Mouse (Mus musculus) neural tube, embryonic 12.5 days (tissue): ENCODE results near the gene Rai14. TPM values are rescaled to one million over a fixed set of nuclear protein-coding genes. Genes with fewer than 3 reads are reported as not detected.

Experiments
- ATAC-seq: fragments of 200-750 bp; cut with Nextera tagmentation; 2 replicates; pipeline ENCODE4 v1.8.0; 2017; ENCODE audit warnings: low read depth, mild to moderate bottlenecking, moderate TSS enrichment, moderate library complexity; ENCODE audit not compliant: low FRiP score
- H3K27ac ChIP-seq: fragments of 300-500 bp; sonication (generic); 2 replicates; pipeline ENCODE4 v1.5.1; 2016
- H3K27me3 ChIP-seq: fragments of 300-500 bp; sonication (generic); replicated peaks from 2 replicates; pipeline ENCODE4 v1.6.1; 2016; ENCODE audit warnings: mild to moderate bottlenecking
- H3K36me3 ChIP-seq: fragments of 300-500 bp; sonication (generic); 2 replicates; pipeline ENCODE4 v1.6.1; 2016; ENCODE audit warnings: mild to moderate bottlenecking
- H3K4me1 ChIP-seq: fragments of 300-500 bp; sonication (generic); 2 replicates; pipeline ENCODE4 v1.6.1; 2016
- H3K4me2 ChIP-seq: fragments of 300-500 bp; sonication (generic); replicated peaks from 2 replicates; pipeline ENCODE4 v1.6.1; 2016; ENCODE audit warnings: mild to moderate bottlenecking
- H3K4me3 ChIP-seq: fragments of 300-500 bp; sonication (generic); 2 replicates; pipeline ENCODE4 v1.5.1; 2016
- H3K9ac ChIP-seq: fragments of 300-500 bp; sonication (generic); 2 replicates; pipeline ENCODE4 v1.6.1; 2016; ENCODE audit warnings: mild to moderate bottlenecking
- H3K9me3 ChIP-seq: fragments of 300-500 bp; sonication (generic); 2 replicates; pipeline ENCODE4 v1.6.1; 2016; ENCODE audit warnings: mild to moderate bottlenecking
- WGBS: fragments of 180-500 bp; shearing (Covaris S2); methylation state at CpG from one replicate; pipeline ENCODE4 v1.1.7; 2016; 5-methylcytosine and 5-hydroxymethylcytosine counted together
- polyA plus RNA-seq: library from polyadenylated mRNA; unstranded; fragments of >200 nt; fragmentation: Nextera tagmentation; extraction: Ambion mirVana; gene quantifications from 2 replicates; pipeline ENCODE4 v1.2.1, GENCODE M21; 2016

Rai14 gene
- polyA plus RNA-seq, 1 experiment from 2014 or later: 63.3 TPM

DNA sequence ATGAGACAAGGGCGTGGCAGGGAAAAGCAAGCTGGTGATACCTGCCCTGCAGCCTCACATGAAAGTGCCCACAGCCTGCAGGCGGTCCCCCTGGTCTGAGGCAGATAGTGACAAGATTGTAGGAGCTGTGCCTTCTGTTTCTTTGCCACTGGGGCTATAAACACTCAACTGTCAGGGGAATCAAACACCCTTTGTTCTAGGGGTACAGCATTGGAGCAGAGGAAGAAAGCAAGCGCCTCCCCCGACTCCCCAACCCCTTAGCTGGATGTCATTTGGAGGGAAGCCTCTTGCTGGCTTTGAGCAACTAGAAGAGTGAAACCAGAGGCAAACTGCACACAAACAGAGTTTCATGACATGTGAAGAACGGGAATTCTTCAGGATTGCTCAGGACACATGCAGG, 8.7 kb downstream of the Rai14 start:
- peaks cover 3% of the 10 kb centered on the region; the same call in 1 of the 2 replicates for H3K36me3 ChIP-seq
- no peak overlapping the region for H3K4me3 ChIP-seq
- H3K9me3 ChIP-seq: no peaks in the 10 kb centered on the region
- no peaks in the 10 kb centered on the region for H3K27me3 ChIP-seq
- 32% methylated on average over 5 of the region's 5 CpGs for WGBS
- H3K4me1 ChIP-seq: peaks cover 10% of the 10 kb centered on the region
- peak; percentile 65; the same call in 1 of the 2 replicates for ATAC-seq
- no peak overlapping the region for H3K9ac ChIP-seq
- H3K4me2 ChIP-seq: no peak overlapping the region
- no peak overlapping the region for H3K27ac ChIP-seq

GRCm38 (mm10) chr15:10704328-10704727, 10.1 kb downstream of the Rai14 start:
- Histone ChIP-seq H3K9ac (no peak overlapping the region), H3K36me3 (peaks cover 3% of the 10 kb centered on the region; the same call in 1 of the 2 replicates), H3K9me3 (no peaks in the 10 kb centered on the region), H3K4me2 (no peak overlapping the region), H3K4me1 (peaks cover 10% of the 10 kb centered on the region), H3K27ac (no peak overlapping the region), H3K27me3 (no peaks in the 10 kb centered on the region), H3K4me3 (no peak overlapping the region)
- ATAC-seq: no peak
- WGBS: 88% methylated on average over 8 of the region's 8 CpGs

DNA sequence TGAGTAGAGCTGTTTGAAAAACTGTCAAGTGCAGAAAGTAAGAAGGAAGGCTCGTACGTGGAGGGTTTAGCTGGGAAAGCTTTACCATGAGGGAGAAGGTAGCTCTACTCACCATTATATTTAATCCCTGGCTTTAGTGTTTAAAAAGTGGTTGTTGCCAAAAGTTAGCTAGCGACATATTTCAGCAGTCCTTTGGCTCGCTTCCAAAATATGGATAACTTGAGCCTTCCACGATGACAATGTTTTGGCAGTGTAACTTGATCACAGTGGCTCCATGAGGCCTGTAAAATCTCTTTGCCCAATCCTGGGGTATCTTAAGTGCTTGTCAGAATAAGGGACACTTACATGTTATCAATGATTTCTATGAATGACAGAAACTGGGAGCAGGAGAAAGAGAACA, 12.9 kb downstream of the Rai14 start:
- H3K4me1 ChIP-seq: peaks cover 13% of the 10 kb centered on the region
- no peak overlapping the region for H3K9ac ChIP-seq
- WGBS: 87% methylated on average over 5 of the region's 5 CpGs
- H3K4me2 ChIP-seq: no peak overlapping the region
- H3K36me3 ChIP-seq: no peaks in the 10 kb centered on the region
- no peak overlapping the region for H3K4me3 ChIP-seq
- H3K9me3 ChIP-seq: no peaks in the 10 kb centered on the region
- no peaks in the 10 kb centered on the region for H3K27me3 ChIP-seq
- no peak for ATAC-seq
- no peak overlapping the region for H3K27ac ChIP-seq

- Histone ChIP-seq H3K27ac (no peak overlapping the region), H3K9me3 (no peaks in the 10 kb centered on the region), H3K4me3 (no peak overlapping the region), H3K27me3 (no peaks in the 10 kb centered on the region), H3K4me1 (peaks cover 13% of the 10 kb centered on the region; the same call in 1 of the 2 replicates), H3K4me2 (no peak overlapping the region), H3K9ac (no peak overlapping the region), H3K36me3 (no peaks in the 10 kb centered on the region)
- WGBS: 92% methylated on average over 9 of the region's 9 CpGs
- ATAC-seq: no peak
Observed at GRCm38 (mm10) chr15:10700891-10701466, 13.4 kb downstream of the Rai14 start.

GRCm38 (mm10) chr15:10696478-10697234, 17.8 kb downstream of the Rai14 start:
- no peaks in the 10 kb centered on the region for H3K27me3 ChIP-seq
- H3K9me3 ChIP-seq: no peaks in the 10 kb centered on the region
- H3K9ac ChIP-seq: no peak overlapping the region
- ATAC-seq: no peak
- H3K27ac ChIP-seq: no peak overlapping the region
- 0 out of 2 replicates have a peak, but pooled peaks cover 9% of the 10 kb centered on the region for H3K4me1 ChIP-seq
- no peak overlapping the region for H3K4me3 ChIP-seq
- H3K36me3 ChIP-seq: no peaks in the 10 kb centered on the region
- 72% methylated on average over 8 of the region's 8 CpGs for WGBS
- H3K4me2 ChIP-seq: no peak overlapping the region

GRCm38 (mm10) chr15:10692627-10693026, 21.8 kb downstream of the Rai14 start:
- Histone ChIP-seq H3K9me3 (no peaks in the 10 kb centered on the region), H3K4me2 (no peak overlapping the region), H3K9ac (no peak overlapping the region), H3K27me3 (no peaks in the 10 kb centered on the region), H3K27ac (no peak overlapping the region), H3K4me1 (0 out of 2 replicates have a peak, but pooled peaks cover 9% of the 10 kb centered on the region), H3K4me3 (no peak overlapping the region), H3K36me3 (peaks cover 21% of the 10 kb centered on the region; the same call in 1 of the 2 replicates)
- 63% methylated on average over 4 of the region's 4 CpGs for WGBS
- no peak for ATAC-seq

GRCm38 (mm10) chr15:10691481-10691880, 22.9 kb downstream of the Rai14 start:
- Histone ChIP-seq H3K4me3 (no peak overlapping the region), H3K4me1 (0 out of 2 replicates have a peak, but pooled peaks cover 3% of the 10 kb centered on the region), H3K27ac (no peak overlapping the region), H3K27me3 (no peaks in the 10 kb centered on the region), H3K36me3 (peaks cover 28% of the 10 kb centered on the region), H3K9me3 (no peaks in the 10 kb centered on the region), H3K9ac (no peak overlapping the region), H3K4me2 (no peak overlapping the region)
- 52% methylated on average over 6 of the region's 6 CpGs for WGBS
- no peak for ATAC-seq

- H3K36me3 ChIP-seq: peaks cover 32% of the 10 kb centered on the region
- no peak overlapping the region for H3K27ac ChIP-seq
- H3K4me1 ChIP-seq: no peaks in the 10 kb centered on the region
- H3K27me3 ChIP-seq: no peaks in the 10 kb centered on the region
- no peak overlapping the region for H3K9ac ChIP-seq
- no peaks in the 10 kb centered on the region for H3K9me3 ChIP-seq
- H3K4me2 ChIP-seq: no peak overlapping the region
- 85% methylated on average over 5 of the region's 5 CpGs for WGBS
- no peak overlapping the region for H3K4me3 ChIP-seq
- ATAC-seq: no peak
Observed at GRCm38 (mm10) chr15:10690973-10691372, 23.5 kb downstream of the Rai14 start.

- Histone ChIP-seq H3K27ac (no peak overlapping the region), H3K36me3 (peaks cover 32% of the 10 kb centered on the region), H3K9me3 (no peaks in the 10 kb centered on the region), H3K4me2 (no peak overlapping the region), H3K4me3 (no peak overlapping the region), H3K4me1 (no peaks in the 10 kb centered on the region), H3K27me3 (no peaks in the 10 kb centered on the region), H3K9ac (no peak overlapping the region)
- 88% methylated on average over 13 of the region's 13 CpGs for WGBS
- ATAC-seq: no peak
Observed at GRCm38 (mm10) chr15:10690219-10690618, 24.2 kb downstream of the Rai14 start.

GRCm38 (mm10) chr15:10689304-10689703, 25.1 kb downstream of the Rai14 start:
- Histone ChIP-seq H3K4me1 (no peaks in the 10 kb centered on the region), H3K9ac (no peak overlapping the region), H3K27ac (no peak overlapping the region), H3K4me2 (no peak overlapping the region), H3K4me3 (no peak overlapping the region), H3K36me3 (peaks cover 32% of the 10 kb centered on the region), H3K9me3 (no peaks in the 10 kb centered on the region), H3K27me3 (no peaks in the 10 kb centered on the region)
- 95% methylated on average over 11 of the region's 11 CpGs for WGBS
- no peak for ATAC-seq

DNA sequence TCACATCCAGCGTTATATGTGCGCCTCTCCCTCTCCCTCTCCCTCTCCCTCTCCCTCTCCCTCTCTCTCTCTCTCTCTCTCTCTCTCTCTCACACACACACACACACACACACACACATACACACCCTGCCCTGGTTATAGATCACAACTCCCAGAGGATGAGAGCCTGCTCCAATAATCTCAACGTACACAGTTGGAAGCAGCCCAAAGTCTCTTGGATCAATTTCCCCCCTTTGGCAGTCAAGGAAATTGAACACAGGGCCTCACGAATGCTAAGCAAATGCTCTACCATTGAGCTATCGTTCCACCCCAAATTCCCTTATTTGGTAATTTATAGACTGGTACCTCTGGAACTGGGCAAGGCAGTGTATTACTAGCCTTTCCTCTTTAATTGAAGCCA, 25.7 kb downstream of the Rai14 start:
- no peaks in the 10 kb centered on the region for H3K27me3 ChIP-seq
- no peak overlapping the region for H3K4me2 ChIP-seq
- H3K4me3 ChIP-seq: no peak overlapping the region
- 89% methylated on average over 5 of the region's 5 CpGs for WGBS
- no peaks in the 10 kb centered on the region for H3K4me1 ChIP-seq
- no peaks in the 10 kb centered on the region for H3K9me3 ChIP-seq
- H3K36me3 ChIP-seq: peaks cover 32% of the 10 kb centered on the region
- no peak overlapping the region for H3K27ac ChIP-seq
- no peak for ATAC-seq
- H3K9ac ChIP-seq: no peak overlapping the region

DNA sequence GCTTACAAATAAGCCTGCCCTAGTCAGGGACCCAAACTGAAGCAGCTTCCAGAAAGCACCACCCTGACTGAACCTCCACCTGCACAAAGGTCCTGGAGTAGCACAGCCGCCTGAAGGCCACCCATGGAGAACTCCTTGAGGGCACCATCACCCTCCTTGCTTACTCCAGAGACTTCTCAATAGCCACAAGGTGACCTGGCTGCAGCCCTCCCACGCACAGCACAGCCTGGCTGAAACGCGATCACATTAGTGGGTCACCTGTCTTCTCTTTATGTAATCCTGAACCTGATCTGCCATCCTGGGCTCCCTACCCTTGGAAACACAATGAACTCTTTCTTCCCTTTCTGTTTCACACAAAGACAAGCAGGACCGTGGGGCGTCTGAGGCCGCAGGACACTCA, 27.1 kb downstream of the Rai14 start:
- 66% methylated on average over 7 of the region's 7 CpGs for WGBS
- H3K9me3 ChIP-seq: no peaks in the 10 kb centered on the region
- H3K4me2 ChIP-seq: no peak overlapping the region
- H3K4me3 ChIP-seq: no peak overlapping the region
- H3K27me3 ChIP-seq: no peaks in the 10 kb centered on the region
- no peak for ATAC-seq
- peaks cover 32% of the 10 kb centered on the region for H3K36me3 ChIP-seq
- H3K27ac ChIP-seq: no peak overlapping the region
- no peaks in the 10 kb centered on the region for H3K4me1 ChIP-seq
- H3K9ac ChIP-seq: no peak overlapping the region
